Mouse (Mus musculus): ENCODE results near the gene Brd9.

DNA sequence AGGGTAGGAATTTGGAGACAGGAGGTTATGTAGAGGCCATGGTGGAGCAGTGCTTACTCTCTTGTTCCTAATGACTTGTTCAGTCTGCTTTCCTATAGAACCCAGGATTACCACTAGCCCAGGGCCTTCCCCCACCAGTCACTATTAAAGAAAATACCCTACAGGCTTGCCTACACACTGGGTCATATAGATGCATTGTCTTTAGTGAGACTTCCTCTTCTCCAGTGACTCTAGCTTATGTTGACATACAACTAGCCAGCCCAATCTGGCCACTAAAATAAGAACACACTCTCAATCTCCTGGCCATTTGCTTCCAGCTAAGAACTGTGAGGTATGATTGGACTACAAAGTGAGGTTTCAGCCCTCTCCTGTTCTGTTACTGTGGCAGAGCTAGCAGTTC, 62.9 kb downstream of the Brd9 start:
- TF ChIP-seq CTCF (IDR thresholded peaks at IDR 0.05; ENCODE audit: low read depth, low read length) (no peak), POLR2A (IDR thresholded peaks at IDR 0.05; ENCODE audit: insufficient read depth, low read length) (no peak), EP300 (IDR thresholded peaks at IDR 0.05; ENCODE audit: insufficient read depth, low read depth, low read length) (no peak)
